Mouse (Mus musculus) 3T3-L1 (cell line): ENCODE measurements around the gene 5730596B20Rik.

ENCODE experiments used
- DNase-seq: peaks from one replicate; pipeline ENCODE4 v3.0.0-alpha.2; 2015; ENCODE audit warnings: low read depth, low spot score

Gene 5730596B20Rik

DNA sequence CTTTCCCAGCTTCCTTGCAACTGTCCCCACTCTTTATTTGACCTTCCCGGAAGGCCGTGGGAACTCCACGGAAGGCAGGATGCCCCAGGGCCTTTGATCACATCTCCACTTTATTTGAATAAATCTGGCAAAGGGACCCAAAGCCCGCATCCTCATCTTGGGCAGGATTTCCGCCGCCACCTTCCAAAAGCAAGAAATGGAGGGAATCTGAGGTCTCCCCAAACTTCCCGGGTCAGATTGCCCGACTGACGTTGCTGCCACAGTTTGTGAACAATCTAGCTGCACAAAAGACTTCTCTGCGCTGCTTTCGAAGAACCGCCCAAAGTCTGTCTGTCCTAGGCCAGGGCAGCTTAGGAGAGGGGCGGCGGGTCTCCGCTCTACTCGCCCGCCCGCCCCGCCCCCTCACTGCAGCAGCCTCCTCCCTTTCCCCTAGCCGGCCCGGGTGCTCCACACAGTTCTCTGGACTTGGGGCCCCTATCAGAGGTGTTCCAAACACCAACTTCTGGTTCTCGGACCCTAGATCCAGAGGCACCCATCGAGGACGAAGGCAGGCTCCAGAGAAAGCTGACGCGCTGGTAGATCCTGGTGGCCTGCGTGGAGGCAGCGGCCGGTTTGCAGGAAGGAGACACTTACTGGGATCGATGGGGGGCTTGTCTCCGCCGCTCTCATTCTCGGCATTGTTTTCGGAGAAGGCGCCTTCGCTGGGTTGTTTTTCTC lies 47.8 kb downstream of the 5730596B20Rik start:
- no peak for DNase-seq

- DNase-seq = no peak
Measured at GRCm38 (mm10) chr6:52225612-52226568, 48.6 kb downstream of the 5730596B20Rik start.

GRCm38 (mm10) chr6:52226569-52227257 lies 49.4 kb downstream of the 5730596B20Rik start:
- DNase-seq = no peak

DNA sequence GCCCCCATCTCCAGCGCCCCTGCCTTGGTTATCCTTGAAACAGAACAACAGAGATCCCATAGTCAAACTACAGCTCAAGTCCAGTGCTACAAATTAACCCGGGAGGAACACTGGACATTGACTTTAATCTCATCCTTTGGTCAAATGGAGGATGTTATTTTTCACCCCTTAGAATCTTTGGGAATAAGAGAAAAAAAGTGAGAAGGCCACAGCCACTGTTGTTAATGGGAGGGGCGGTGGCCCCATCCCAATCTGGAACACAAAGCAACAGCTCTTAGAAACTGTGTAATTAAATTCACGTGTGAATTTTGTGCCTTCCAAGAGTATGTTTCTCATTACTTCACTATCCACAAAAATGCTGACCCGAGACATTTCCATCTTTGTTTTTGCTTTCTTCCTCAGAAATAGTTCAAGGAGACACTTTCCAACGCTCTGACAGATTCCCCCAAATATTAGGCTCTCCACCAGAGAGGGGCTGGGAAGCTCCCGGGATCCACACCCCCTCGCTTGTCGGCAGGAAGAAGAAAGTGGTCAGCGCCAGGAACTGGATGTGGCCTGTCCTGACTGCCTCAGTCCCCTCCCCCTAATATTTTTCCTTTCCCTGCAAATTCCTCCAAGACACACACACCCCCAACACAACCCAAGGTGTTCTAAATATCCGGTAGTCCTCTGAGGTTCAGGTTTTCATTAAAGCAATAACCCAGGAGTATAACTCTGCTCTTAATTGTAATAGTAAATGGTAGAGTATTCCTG lies 50.3 kb downstream of the 5730596B20Rik start:
- peak; percentile 27 for DNase-seq

DNA sequence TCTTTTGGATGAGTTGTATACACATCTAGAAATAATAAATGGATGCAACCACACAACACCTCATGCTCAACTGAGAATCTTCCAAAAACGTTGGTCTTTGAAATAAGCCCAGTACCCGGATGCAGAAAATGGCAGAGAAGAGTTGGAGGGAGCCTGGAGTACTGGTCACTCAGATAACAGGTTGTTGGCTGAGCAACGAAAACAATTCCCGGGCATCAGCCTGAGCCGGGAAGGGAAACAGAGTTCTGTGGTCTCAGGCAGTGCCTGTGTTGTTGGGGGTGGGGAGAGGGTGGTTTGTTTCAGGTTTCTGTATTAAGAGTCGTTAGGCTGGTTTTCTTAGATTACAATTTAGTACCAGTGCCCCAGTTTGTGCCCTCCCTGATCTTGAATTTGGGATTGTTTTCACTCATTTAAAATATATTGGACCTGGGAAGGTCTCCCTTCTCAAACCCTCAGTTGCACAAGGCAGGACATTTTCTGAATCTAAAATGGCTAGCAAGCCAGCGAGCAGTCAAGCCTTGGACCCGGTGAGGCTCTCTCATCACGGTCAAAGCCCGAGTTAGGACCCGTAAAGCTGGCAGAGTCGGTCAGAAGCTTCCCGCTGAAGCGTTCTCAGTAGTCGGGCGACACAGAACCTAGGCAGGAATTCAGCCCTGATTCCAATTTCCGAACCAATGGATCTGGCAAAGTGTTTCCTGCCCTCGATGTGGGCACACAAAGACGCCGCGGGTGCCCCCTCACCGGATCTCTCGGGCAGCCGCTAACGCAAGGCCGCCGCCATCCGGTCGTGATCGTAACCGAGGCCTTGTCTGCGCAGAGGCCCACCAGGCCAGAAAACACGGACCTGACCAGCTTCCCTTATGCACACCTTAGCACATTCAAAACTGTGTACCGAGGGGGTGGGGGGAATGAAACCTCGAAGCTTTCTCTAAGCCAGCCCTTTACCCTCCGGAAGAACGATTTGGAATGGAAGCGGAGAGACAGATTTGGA lies 51.5 kb downstream of the 5730596B20Rik start:
- no peak for DNase-seq

DNA sequence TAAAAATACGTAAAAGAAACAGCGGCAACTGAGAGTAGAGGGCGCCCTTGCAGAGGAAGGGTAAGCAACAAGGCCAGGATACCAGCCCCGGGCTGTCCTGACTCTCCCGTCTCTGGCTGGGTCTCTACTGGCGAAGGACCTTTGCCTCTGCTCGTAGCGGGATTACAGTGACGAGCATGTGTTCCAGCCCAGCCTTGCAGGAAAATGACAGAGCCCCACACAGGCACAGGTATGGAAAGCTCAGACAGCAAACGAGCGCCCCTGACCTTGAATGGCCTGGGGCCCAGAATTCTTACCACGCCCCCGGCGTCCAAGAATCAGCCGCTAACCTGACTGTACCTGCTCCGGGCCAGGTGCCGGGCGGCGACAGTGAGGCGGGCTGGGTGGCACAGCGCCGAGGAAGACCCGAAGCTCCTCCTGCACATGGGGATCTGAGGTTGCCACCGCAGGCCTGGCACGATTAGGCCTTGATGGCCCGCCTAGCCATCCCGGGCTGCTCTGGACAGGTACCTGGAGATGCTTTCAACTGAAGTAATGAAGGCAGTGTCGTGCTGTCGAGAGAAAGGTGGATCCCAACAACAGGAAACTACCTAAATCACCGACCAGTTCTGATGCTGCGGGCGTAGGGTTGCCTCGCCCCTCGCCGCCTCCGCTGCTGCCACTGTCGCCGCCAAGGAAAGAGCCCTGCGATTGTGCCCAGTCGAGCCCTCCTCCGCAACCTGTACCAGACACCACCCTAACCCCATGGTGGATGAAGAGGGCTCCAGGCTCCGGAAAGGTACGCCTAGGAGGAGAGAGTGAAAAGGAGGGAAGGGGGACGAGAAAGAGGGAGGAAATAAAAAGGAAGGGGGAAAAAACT lies 52.5 kb downstream of the 5730596B20Rik start:
- no peak for DNase-seq
